Mouse (Mus musculus) embryo, embryonic 11.5 days (tissue): ENCODE measurements around the gene Tcl1b3.

Experiments
- DNase-seq: peaks from one replicate; pipeline ENCODE4 v3.0.0-alpha.2; 2012; ENCODE audit warnings: low read depth, low spot score

Tcl1b3 gene

DNA sequence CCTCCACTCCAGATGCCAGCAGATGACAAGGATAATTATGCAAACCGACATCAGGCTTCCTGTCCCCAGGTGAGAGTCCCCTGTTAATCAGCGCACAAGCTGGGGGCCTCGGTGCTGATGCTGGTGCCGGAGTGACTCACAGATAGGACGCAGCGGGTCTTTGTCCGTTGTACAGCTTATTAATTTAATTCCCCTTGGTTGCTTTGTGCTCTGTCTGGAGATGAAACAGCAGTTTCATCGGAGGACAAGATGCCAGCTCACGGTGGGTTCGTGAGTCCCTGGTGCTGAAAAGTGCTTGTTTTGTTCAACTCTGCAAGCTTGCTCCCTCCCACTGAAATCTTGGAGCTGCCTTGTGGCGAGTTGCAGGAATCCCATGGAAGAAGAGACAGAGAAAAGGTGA lies 43.5 kb downstream of the Tcl1b3 start:
- DNase-seq: no peak

DNA sequence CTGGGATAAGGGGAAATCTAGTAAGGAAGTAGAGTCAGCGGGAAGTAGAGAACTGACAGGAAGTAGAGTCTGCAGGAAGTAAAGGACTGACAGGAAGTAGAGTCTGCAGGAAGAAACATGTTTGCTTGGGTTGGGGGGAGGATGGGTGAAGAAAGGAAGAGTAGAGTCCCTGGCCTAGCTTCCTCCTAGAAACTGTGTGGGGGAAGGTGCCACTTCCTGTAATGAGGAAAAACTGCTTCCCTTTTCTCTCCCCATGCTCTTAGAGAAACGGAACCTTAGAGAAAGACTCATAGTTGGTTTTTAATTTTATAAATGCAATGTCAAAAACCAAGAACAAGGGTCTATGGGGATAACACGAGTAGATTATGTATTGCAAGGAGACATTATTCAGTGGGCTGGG lies 44.2 kb downstream of the Tcl1b3 start:
- DNase-seq: no peak

DNA sequence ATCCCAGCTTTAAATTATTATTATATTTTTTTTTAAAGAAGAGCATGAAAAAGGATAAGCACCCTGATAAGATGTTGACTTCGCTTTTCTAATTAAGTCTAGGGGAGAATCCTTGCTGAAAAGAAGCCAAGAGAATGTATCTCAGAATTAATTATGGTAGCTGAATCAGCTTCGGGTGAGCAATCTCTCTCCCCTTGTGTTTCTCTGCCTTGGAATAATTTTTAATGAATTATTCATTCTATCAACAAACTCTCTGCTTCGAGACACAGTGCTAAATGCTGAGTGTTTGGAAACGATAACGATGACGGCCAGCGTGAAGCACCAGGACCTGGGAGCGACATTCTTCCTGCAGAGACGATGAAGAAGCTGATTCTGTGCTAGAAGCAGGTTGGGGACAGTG lies 48.2 kb downstream of the Tcl1b3 start:
- no peak for DNase-seq
